Mouse (Mus musculus) NIH3T3 (cell line): ENCODE results near the gene Psmd13.

ENCODE experiments used
- DNase-seq: peaks from one replicate; pipeline ENCODE4 v3.0.0-alpha.2; 2012; ENCODE audit warnings: low read depth

Gene Psmd13

GRCm38 (mm10) chr7:140881696-140882468 is at the start of gene Psmd13, which contains the start of gene Sirt3:
Psmd13 (plus strand) TSS chr7:140881968.
Sirt3 (minus strand) TSS chr7:140882309.
- peak; percentile 95 for DNase-seq

DNA sequence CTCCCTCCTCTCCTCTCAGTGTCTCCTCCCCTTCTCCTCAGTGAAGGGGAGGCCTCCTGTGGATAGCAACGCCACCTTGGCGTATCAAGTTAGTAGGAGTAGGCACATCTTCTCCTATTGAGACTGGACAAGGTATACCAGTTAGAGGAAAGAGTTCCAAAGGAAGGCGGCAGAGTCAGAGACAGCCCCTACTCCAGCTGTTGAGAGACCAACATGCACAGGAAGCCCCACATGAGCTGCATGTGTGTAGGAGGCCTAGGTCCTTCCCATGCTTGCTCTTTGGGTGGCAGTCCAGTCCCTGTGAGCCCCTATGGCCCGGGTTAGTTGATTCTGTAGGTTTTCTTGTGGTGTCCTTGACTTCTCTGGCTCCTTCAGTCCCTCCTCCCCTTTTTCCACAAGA is 48.4 kb upstream of the Psmd13 start:
- DNase-seq: no peak

DNA sequence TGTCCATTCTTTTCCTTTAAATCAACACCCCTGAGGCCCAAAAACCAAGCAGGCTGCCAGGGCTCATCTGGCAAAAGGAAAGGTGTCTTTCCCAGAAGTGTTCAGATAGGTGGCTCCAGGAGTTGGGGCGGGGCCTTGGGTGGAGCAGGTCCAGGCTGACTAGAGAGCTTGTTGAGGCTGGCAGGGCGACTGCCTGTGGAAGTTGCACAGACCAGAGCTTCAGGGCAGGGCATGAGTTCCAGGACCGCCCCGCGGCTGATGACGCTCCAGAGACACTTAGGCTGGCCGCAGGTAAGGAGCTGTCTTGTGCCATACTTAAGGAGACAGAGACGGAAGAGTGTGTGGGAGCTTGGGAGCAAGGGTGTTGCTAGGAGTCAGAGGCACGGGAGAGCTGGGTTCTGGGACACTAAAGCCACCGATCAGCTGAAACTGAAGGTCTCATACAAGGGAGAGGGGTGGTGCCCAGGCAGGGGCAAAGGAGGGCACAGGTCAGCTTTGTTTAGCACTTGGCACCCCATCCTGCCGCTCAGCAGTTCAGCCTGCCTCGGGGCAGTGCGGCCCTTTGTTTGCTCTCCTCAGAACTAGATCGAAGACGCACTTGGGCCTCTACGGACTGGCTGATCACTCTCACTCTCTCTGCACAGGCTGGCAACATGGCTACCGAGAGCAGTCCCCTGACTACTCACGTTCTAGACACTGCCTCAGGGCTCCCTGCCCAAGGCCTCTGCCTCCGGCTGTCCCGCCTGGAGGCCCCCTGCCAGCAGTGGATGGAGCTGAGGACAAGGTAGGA is 46.6 kb upstream of the Psmd13 start, which contains the start of gene Urah:
Gene Urah, plus strand, starts transcription at position 51 of the 790 bp plus-strand sequence.
- DNase-seq: no peak

DNA sequence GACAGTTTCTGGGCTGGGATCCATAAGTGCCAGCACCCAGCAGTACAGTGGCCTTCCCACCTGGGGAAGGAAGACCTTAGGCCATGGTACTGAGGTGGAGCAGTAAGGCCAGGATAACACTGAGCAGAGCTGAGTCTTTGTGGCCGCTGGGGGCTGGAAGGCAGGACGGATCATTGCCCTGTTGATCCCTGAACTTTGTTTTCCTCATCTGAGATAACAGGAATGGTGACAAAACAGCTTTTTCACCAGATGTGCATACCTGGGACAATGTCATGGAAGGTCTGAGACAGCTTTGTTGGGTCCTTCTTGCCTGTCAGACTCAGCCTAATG is 46.0 kb upstream of the Psmd13 start:
- no peak for DNase-seq

DNA sequence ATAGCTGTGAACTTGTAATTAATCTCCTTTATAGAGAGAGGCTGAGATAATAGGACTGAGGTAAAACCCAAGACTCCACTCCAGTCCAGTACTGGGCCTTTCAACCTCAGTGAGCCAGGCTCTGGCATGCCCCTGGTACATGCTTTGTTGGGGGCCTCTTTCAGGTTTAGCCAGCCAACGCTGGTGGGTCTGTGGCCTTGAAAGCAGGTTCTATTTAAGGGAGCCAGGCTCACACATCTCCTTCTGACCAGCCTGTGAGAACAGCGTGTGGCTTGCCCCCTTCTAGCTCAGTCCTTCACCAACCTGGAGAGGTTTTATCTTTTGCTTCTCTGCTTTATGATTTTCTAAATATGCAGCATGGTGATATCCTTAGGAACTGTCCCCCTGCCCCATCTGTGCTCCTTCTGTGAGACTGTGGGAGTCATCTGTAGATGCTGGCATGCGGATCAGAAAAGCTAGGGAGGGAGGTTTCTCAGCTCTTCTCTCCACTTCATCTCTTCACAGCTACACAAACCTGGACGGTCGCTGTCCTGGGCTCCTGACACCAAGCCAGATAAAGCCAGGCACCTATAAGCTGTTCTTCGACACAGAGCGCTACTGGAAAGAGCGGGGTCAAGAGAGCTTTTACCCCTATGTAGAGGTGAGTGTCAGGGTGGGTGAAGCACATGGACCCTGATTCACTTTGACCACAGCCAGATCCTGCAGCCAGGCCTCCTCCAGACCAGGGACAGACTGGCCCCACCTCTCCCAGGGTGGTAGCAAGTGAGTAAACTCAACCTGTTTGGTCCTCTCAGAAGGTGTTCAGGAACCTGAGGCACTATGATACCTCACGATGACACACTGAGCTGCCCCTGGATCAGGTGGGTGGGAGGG is 45.3 kb upstream of the Psmd13 start:
- DNase-seq: no peak

- no peak for DNase-seq
Observed at GRCm38 (mm10) chr7:140839556-140839955, 42.2 kb upstream of the Psmd13 start.

DNA sequence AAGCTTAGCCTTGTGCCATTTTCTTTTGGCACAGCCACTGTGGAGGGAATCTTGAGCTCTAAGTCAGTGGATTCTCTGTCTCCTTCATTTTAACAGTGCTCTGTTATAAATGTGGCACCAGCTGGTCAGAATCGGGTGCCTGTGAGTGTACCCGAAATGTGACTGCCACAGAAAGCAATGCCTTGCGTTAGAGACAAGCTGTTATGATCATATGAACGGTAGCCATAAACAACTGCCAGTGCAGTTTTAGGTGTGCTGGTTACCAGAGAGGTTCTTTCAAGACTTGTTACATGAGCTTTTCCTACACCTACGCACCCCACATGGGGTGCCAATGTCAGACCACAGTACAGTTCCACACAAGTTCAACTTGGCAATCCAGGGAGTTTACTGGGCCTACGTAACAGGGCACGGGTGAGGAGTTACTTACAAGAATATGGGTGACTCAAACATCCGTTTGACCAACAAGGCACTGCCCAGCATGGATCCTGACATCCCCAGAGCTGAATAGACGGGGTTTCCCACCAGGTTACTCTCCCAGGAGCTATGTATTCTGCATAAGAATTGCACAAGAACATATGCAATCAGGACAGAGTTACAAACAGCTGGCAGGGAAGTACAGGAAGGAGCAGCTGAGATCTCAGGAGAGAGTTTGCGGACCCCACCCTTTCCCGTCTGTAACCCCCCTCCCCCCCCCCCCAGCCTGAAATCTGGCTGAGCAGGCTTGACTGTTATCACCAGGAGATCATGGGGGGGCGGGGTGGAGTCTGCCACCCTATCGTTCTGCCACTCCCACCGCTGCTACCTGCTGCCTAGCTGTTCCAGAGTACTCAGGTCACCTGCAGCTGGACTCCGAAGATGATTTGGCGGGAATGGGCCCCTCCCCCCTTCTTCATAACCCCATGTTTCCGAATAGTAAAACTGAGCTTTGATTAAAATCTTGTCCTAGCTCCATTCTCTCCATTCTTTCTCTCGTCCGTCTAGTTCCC is 40.7 kb upstream of the Psmd13 start:
- DNase-seq: peak; percentile 27

DNA sequence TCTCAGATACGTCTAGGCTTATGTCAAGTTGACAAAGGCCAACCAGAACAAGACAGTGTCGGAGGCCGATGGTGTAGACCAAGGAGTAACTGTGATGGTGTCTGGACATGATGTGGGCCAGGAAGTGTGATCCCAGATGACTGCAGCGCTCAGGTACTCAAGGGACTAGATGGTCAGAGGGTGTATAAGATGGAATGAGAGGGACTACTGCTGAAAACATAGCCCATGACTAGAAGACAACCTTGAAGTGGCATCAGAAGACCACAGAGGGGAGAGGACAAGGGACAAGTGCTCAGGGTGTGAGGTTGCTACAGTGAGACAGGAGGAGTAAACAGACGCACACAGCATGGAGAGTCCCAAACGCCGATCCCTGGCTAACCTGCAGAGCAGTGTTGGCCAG is 38.0 kb upstream of the Psmd13 start:
- no peak for DNase-seq

DNA sequence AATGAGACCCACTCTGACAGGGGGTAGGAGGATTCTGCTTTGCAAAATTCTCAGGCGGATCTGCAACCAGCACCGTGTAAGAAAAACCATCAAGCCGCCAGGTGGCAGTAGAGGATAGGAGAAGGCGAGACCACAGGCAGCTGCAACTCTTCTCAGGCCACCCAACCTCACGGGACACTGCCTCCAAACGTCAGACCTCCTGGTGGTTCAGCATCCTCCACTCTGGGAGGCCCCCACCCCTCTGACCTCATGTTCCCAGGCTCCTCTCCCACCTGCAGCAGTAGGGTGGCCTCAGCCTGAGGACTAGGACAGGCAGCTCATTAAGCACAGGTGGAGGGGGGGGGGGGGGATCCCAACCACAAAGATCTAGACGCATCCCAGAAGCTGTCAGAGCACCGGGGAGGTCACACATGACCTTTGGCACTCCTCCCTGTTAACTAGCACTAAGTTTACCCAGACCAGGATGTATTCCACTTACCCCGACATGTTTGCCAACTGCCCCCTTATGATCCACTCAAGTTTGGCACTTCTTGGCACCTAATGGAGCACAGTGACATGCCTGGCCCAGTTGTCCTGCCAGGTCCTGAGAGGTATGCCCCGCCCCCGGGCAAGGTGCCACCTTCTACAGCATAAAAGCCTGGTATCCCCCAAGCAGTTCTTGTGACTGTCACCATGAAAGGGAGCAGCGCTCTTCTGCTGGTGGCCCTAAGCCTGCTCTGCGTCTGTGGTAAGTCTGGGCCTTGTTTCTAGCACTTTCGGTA is 36.7 kb upstream of the Psmd13 start, which contains the start of gene Scgb1c1:
Gene Scgb1c1, plus strand, starts transcription at position 643 of the 761 bp plus-strand sequence.
- peak; percentile 93 for DNase-seq

DNA sequence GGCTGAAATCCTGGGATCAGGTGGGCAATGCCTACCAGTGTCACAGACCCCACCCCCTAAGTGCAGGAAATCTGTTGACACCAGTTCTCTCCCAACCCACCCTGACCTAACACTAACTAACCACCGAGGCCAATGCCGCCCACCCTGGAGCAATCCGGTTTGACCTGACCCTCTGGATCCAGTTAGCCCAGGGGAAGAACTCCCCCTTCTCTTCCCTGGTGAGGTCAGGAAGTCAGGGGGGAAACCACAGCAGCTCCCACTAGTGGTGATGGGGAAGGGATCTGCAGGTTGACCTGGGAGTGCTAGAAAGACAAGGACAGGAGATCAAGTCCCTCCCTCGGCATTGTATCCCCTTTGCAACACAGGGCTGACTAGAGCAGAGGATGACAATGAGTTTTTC is 36.1 kb upstream of the Psmd13 start:
- no peak for DNase-seq

DNA sequence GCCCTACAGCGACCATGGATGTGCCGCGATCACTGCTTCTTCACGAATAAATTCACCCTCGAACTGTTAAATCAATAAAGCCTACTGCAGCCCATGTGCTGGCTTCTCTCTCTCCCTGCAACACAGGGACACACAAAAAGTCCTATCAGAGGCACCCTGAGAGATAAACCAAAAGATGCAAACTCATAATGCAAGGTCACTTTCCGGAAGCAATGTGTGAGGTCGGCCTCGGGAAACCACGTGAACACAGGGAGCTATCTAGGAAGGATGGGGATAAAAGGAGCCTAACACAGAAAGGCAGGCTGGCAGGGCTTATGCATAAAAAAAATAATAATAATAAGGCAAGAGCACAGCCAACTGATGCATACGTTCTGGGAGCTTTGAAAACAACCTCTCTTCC is 35.1 kb upstream of the Psmd13 start:
- no peak for DNase-seq

GRCm38 (mm10) chr7:140847755-140848580 is 33.8 kb upstream of the Psmd13 start, which contains the start of gene Odf3:
Odf3 (plus strand) TSS chr7:140847805.
- DNase-seq: peak; percentile 82

- no peak for DNase-seq
Observed at GRCm38 (mm10) chr7:140848591-140848990, 33.2 kb upstream of the Psmd13 start.

DNA sequence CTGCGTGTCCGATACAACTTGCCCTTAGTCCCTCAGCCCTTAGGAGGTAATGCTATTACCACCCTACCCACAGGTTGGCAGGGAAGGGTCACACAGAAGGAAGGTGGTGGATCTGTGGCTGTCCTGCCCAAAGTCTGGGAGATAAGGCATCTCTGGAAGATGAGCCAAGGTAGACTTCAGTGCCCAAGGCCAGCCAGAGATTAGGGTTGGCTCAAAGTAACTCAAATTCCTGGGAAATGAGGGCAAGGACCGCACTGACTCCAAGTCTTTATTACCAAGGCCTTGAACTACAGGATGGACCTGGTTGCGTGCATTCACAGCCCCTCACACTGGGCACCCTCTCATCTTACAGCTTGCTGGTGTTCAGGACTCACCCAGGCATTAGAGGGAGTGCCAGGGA is 29.9 kb upstream of the Psmd13 start:
- DNase-seq: no peak

DNA sequence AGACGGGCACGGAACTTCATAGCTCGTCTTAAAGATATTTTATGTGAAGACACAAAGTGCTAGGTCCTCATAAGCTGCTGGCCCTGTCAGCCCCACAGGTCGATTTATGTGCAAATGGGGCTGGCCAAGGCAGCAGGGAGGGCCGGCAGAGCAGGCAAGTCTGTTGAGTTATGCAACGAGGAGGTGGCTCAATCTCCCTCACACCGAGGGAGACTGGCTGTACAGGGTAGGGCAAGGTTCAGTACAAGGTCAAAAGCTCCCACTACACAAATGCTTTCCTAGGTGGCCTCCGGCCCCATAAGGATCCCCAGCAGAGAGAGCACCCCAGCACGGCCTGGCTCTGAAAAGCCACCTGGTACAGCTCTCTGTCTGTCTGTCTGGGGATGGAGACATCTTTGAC is 28.4 kb upstream of the Psmd13 start:
- no peak for DNase-seq

DNA sequence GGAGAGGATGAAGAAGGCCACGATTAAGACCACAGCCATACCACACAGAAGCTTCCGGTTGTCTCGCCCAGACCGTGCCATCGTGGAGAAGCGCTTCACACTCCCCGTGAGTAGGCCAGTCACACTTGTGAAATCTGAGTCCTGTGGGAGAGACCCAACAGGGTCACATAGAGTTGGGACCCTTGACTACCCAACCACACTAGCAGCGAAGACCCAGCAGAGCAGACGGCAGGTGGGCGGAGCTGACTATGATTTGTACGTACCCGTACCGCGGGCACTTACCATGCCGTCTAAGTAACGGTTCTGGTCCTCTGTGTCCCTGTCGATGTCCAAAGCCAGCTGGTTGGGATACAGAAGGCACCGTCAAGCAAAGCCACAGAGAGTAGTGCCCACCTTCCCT is 27.3 kb upstream of the Psmd13 start:
- no peak for DNase-seq

DNA sequence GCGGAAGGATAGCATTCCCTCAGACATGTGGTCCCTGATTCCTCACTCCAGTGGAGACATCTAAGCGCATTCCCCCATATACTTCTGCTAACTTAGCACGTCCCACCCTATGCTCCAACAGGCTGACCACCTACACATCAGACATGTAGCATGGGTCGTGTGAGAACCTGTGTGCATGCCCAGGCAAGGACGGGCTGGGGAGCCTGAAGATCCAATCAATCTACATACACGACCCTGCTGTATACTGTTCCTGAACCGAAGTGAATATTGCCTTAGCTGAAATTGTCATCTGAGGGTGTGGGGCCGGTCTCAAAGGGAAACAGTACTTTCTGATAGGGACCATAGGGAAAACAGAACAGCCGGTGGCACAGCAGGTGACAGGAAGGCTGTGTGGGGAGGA is 26.6 kb upstream of the Psmd13 start:
- DNase-seq: no peak

DNA sequence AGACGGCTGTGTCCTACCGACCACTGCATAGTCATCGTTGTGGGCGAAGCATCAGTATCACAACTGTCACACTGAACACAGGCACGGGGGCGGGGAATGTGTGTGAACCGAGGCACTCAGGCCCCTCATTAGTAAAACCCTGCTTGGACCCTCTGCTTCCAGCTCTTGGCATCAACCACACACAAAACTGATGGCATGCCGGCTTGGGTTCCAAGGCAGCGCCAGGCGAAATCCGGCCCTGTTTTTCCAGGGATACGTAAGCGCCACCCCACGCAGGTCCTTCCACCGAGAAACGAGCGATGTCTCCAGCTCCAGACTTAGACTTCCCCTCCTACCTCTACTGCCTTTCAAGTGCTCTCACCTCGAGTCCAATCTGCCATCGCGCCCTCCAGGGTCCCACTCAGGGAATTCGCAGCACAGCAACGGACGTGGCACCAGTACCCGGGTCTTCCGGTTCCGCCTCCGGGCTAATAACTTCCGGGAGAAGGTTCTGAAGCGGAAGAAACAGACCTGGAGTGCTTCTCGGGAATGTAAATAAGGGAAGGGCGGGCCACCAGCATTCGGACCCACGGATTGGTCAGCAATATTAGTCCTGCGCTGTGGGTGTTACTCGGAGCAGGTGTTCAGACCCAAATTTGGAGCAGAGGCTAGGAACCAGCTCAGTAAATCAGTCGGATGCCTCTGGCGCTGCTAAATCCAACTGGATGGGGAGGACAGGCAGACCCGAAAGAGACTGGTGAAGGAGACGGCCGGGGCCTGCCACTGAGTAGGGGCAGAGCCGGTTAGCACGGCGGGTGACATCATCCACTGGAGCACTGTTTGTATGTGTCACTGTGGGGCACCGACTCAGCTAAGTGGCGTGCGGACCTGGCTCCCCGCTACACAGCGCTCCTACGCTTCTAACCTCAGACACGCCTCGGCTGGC is 25.6 kb upstream of the Psmd13 start, which contains the start of gene Gm45785:
Gene Gm45785, minus strand, starts transcription at position 472 of the 925 bp plus-strand sequence.
- peak; percentile 90 for DNase-seq
